Mouse (Mus musculus) urinary bladder, adult 2 months (tissue): ENCODE measurements around the gene Uap1l1. TPM values are rescaled to one million over a fixed set of nuclear protein-coding genes. Genes with fewer than 3 reads are reported as not detected.
A peak's percentile ranks its signal among the peaks of the same experiment; 100 is the strongest.

ENCODE experiments used
- DNase-seq: peaks from one replicate; pipeline ENCODE4 v3.0.0; 2022; ENCODE audit warnings: low spot score
- polyA plus RNA-seq: library from polyadenylated mRNA; depleted of rRNA; stranded (reverse); fragments of >200 nt; gene quantifications from 2 replicates; pipeline ENCODE4 v1.2.3, GENCODE M21; 2012

The Uap1l1 gene
- polyA plus RNA-seq, 1 experiment, result 36.8 TPM

DNA sequence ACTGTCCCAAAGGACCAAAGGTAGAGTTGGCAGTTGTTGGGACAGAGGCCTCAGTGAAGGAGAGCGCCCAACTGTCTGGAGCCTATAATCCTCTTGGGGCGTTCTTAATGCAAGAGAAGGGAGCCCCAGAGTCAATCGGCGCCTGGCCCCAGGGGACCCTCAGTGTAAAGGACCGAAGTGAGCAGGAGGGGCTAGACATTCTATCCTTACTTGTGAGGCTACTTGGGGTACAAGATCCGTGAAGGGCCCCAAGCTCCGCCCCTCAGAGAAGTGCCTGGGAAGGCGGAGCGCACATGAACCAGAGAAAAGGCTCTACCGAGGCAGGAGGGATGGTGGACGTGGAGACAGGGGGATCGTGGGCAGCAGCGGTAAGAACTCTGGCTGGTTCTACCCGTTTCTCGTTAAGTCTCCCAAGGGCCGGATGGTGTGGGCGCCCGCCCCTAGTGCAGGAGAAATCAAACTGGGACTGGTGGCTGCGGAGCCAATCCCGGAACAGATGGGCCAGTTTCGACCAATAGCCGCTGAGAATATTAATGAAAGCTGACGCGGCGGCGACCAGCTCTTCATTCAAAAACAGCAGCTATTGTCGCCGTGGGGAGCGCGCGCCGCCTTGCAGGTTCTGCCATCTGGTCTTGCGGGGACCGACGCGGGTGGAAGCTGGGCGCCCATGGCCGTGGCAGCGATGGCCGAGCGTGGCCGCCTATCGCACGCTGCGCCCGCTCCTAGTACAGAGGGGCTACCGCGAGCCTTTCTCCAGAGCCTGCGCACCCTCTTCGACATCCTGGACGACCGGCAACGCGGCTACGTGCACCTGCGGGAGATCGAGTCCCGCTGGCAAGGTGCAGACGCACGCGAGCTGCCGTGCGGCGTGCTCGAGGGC is 6.5 kb upstream of the Uap1l1 start, which contains the start of gene Sapcd2:
Gene Sapcd2, plus strand, starts transcription at position 558 of the 880 bp plus-strand sequence.
- peak; percentile 61 for DNase-seq

DNA sequence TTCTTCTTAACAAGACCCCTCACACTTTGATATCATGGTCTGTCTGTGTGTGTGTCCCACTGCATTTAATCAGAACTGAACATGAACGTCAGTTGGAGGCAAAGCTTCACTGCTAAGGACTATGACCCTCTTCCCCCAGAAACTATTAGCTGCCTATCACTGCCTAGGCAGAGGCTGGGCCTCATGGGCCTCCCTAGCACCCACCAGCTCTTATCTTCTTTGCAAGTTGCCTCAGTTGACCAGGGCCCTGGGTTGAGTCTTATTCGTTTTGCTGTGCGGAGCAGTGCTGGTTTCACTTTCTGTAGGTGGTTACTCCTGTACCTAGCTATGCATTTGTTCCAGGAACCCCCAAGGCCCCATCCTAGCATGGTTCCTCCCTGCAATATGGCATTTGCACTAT is 4.5 kb upstream of the Uap1l1 start:
- DNase-seq, result no peak

DNA sequence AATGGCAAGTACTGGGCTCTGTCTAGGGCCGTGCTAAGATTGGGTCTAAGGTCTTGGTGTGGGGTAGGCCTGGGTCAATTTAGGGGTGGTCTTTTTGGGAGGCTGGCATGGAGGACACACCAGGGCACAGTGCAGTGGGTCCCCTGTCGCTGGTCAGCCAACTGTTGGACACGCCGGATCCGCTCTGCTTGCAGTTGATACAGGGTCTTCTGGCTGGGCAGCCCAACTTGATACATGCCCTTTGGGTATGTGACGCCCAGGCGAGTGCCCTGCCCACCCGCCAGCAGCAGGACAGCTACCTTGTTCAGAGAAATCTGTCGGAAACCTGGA is 756 bp downstream of the Uap1l1 start:
- DNase-seq, result no peak

DNA sequence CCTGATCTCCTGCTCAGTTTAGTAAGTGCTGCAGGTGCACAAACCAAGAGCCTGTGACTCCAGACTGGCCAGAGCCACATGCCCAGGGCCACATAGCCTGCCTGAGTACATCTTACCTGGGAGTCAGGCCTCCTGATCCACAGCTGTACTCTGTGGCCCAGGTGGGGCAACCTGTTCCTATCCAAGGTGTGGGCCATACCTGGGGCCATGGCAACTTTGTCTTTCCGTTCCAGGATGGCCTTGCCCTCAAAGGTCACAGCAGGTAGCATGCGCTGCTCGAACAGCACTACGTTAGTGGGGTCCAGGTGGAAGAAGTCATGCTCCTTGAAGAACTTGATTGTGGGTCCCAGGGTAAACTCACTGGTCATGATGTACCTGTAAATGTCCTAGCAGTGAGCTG is 1.2 kb downstream of the Uap1l1 start:
- DNase-seq, result no peak

DNA sequence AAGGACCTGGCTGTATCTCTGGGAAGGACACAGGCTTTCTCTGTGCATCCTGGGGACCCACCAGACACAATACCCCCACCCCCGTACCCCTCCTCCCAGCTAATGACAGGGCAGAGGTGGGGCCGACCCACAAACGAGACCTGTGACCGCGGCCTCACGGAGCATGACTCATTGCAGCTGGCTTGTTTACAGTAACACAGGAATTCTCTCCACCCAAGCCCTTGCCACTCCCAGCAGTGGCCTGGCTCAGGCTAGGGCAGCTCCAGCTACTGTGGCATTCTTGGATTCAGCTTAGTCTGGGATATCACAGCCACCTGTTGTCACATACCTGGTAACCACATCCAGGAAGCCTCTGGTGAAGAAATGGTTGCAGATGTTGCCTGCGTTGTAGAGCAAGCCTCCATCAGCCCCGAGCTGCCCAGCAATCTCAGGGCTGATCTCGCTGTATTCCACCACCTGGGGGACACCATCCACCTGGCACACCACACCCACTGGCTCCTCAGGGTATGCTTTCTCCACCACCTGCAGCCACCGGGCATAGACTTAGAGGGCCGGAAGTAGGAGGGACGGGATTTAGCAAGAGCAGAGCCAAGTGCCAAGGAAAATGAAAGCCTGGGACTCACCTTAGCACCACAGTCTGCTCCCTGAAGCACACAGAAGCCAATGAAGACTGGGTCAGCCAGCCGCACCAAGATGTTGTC is 1.9 kb downstream of the Uap1l1 start:
- DNase-seq, result no peak

DNA sequence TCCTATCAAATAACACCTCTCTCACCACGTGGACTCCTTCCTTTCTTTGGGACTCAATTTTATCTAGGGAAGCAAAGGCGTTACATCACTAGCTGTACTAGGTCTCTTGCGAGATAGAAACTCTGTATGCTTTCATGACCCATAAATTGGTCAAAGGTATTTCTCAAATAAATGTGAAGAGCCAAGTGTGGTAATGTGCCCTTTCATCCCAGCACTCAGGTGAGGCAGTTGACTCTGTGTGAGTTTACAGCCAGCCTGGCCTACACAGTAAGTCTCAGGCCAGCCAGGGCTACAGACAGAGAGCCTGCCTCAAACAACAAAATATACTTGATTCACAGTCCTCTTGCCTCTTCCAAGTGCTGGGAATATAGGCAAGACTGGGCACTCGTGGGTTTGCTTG is 5.6 kb downstream of the Uap1l1 start:
- no peak for DNase-seq

DNA sequence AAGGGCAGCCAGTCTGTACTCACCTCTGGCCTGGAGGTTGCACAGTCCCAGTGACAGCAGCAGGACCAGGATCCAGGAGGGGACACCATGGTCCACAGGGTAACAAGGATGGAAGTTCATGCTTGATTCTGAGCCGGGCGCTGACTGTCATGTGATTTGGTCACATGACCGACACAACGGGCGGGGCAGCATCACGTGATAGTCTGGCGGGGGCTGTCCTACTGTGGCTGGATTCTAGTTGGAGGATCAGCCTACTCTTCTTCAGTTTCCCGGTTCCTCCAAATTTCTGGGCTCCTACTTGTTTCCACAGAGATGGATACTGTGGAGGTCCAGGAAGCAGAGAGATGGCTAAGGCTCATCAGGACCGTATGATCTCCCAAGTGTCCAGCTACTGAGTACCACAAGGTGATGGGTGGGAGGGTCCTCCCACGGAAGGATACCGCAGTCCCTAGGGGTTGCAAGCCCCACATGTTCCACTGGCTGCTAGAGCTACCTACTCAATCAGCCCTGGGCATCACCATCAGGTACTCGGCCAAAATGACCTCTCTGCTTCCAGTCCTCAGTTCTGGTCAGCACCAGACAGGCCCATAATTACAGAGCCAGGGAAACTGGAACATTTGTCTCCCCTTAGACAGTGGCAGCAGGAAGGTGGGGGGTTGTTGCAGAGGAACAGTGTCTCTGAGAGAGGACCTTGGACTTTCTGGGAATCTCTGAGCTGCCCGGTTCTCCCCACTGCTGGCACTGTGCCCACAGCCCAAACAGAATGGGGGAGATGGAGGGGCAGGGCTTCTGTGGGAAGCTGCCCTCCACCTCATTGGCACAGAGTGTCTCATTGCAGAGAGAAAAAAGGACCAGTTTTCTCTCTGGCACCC is 9.0 kb downstream of the Uap1l1 start, which contains the start of gene Dpp7:
Gene Dpp7, minus strand, starts transcription at position 152 of the 872 bp plus-strand sequence.
- DNase-seq, result no peak

DNA sequence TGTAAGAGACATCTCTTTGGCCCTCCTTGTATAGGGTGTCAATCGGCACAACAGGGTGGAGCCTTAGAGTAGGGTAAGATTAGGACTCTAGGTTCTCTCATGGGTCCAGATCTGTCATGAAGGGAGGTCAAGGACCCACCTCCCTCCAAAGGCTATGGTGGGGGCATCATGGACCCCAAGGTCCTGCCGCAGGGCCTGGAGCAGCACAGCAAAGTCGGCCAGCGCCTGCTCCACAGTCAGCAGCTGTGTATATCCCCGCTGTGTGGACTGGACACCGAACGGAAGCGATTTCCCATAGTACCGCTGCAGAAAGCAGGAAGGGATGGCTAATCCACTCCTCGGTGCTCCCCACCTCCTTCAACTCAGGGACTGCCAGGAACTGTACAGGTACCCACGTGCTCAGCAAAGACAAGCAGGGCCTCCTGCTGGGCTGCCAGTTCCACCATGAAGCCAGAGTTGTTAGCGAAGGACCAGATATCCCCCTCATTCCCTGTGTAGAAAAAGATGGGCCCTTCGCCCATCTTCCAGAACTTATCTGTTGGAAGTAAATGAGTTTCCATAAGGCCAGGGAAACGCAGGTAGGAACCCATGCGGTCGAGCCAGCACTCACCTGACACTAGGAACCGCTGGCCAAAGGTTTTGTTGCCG is 9.9 kb downstream of the Uap1l1 start:
- no peak for DNase-seq

DNA sequence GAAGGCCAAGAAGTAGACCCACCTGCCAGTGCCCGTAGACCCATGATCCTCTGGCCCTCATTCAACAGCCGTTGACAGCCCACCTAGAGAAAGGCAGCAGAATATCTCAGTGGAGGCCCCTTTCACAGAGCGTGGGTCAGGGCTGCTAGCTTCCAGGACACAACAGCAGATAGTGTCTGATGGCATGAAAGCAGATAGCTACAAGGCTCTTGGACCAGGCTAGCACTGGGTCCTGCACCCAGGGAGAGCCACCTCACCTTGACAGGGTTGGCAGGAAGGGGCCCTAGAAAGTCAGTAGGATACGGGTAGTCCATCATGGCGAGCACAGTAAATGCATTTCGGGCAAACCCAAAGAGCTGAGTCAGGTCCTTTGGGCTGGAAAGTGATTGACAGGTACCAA is 11.3 kb downstream of the Uap1l1 start:
- no peak for DNase-seq

DNA sequence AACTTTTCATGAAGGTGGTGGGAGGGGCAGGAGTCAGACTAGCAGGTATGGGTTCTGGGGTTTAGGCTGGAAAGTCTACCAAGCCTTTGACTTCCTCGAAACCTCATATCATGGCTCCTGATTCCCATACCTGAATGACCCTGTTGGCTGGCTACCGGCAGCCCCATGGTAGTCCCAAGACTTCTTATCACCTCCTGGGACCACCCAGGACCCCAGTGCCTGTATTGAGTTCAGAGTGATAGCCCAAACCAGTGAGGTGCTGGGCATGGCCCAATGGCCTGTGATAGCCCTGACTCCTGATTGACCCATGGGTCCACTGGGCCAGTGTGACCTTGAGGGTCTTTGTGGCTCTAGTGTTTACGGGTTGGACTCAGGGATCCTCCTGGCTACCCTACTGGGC is 14.8 kb downstream of the Uap1l1 start:
- DNase-seq, result no peak

DNA sequence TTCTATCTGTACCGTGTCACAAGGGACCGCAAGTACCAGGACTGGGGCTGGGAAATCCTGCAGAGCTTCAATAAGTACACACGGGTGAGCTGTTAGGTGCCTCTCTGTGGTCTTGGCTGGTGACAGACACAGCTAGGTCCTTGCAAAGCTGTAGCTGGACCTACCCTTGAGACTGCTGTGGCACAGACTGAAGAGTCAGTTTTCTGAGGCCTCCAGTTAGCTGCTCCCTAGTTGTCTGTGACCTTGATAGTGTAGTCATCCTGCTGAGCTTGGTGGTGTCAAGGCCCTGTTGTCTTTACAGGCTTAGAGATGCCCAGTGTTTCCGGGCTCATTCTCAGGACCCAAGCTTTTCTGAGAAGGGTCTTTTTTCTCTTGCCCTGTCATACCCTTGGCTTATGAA is 16.0 kb downstream of the Uap1l1 start:
- no peak for DNase-seq

DNA sequence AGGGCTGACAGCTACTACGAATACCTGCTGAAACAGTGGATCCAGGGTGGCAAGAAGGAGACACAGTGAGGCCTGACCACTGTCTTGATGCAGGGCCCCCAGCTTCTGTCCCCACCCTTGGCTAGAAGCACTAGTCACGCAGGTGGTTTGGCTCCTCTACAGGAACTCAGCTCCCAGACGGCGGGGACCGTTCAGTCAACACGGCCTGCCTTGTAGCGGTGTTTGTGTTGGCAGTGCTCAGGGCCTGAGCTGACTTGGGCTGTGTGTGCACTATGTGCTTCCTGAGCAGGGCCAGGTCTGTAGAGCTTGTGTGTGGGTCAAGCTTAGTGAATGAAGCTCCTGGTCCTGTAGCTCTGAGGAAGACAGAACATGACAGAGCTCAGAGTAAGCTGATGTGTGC is 17.3 kb downstream of the Uap1l1 start:
- DNase-seq, result no peak

DNA sequence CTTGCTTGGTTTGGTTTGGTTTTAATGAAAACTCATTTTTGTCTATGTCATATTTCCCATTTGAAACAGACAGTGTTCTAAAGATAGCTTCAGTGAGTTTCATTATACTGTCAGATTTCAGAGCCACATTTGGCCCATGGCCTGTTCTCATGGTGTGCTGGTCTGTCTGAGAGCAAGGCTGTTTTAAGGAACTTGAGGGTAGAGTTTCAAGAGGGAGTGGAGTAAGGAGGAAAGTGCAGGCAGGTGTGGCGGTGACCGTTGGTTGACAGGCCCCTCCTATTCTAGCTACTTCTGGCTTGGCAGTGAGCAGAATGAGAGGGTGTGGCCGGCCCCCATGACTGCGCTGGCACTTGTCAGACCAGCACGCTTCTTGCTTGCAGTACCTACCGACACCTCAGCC is 27.2 kb downstream of the Uap1l1 start:
- DNase-seq, result no peak

DNA sequence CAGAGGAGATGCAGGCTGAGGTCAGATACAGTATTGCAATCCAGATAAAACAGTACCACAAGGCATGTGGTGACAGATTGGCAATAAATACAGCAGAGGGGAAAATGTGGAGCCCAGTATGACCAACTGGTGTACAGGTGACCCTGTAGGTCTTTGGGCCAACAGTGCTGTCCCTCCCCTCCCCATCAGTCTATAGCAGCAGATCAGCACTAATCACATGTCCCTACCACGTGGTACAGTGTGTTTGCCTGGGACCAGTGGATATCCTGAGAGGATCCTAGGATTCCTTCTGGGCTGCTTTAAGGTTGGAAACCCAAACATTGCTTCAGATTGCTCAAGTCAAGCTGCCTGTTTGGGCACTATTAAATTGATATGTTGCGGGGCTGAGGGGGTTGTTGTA is 31.9 kb downstream of the Uap1l1 start:
- no peak for DNase-seq

DNA sequence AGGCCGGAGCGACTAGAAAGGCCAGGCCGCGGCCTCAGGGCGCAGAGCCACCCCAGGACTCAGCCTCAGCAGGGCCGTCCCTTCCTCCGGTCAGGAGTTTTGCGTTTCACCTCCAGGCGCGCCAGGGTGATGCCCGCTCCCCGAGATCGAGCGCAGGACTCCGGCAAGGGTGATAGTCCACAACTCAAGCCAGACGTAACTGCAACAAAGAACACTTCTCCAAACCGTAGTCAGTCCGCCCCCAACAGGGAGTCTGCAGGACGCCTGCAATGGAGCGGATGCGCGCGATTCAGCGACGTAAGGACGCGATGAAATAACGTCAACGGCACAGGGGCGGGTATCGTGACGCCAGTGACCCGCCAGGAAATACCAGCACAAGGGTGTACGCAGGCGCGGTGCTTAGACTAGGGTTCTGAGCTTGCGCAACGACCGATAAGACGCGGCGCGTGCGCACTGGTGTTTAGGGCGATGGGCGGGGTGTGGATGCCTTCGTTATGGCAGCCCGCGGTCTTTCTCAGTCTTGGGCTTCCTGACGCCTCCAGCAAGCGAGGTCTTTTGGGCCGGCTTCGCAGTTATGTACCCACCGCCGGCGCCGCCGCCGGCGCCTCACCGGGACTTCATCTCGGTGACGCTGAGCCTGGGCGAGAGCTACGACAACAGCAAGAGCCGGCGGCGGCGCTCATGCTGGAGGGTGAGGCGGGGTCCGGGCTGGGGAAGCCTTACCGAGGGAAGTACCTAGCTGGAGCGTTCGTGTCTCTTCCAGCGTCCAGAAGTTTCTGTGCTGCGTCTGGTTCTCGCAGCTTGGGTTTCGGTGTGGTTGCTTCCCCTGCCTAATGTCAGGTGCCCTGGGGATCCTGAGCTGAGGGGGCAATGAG is 33.0 kb downstream of the Uap1l1 start, which contains the start of gene Man1b1:
Gene Man1b1, plus strand, starts transcription at position 53 of the 875 bp plus-strand sequence.
- DNase-seq, result peak; percentile 98

DNA sequence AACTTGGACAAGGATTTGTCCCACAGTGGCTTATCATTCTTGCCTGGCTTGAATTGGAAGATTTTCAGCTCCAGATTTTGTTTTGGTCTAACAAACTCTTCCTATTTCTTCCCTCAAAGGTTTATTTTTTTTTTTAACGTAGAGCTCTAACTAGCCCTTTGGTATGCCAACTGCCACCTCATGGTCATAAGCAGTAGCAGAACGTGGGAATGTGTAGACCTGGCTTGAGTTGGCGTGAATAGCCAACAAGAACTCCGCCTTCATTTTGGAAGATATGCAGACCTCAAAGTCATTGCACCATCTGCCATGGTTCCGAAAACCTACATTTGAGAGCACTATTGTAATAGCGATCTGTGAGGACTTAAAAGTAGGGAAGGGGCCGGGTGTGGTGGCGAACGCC is 34.0 kb downstream of the Uap1l1 start:
- DNase-seq, result no peak

DNA sequence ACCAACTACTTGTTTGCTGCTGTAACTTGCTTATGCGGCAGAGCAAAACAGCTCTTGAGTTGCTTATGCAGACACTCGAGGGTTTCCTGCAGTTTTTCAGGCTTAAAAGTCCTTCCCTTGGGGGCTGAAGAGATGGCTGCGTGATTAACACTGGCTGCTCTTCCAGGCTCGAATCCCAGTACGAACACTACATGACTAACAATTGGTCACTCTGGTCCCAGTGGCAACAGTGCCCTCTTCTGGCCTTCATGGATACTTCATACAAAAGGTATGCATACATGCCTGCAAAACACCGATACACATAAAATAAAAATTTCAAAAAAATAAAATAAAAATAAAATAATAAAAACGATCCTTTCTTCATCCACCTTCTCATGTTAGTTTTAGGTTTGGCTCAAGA is 37.0 kb downstream of the Uap1l1 start:
- no peak for DNase-seq

DNA sequence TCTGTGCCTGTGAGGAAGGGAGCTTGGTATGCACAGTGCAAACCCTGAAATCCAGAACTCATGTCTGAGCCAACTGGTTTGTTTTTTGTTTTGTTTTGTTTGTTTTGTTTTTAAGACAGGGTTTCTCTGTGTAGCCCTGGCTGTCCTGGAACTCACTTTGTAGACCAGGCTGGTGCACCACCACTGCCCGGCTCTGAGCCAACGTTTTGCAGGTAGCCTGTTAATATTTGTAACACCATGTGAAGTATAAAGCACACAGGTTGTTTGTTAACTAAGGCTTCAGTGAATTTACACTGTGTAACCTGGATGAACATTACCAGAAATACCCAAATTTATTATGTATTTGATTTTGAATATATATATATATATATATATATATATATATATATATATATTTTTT is 39.4 kb downstream of the Uap1l1 start:
- no peak for DNase-seq

DNA sequence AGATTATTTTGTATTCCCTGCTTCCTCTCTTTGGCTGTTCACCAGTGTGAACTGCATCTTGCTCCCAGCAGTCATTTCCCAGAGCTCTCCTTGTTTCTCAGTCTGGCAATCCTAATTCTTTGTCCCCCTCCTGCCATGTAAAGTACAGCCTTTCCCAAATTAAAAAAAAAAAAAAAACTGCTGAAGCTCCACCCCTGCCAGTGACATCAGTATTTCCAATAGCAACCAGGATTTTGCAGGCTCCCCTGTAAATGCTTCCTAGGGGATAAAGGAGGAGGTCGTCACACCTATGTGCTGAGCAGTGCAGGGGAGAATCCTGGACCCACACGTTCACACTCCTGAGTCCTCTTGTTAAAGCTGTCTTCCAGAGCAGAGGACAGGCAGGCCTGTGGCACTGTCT is 45.4 kb downstream of the Uap1l1 start:
- DNase-seq, result no peak

DNA sequence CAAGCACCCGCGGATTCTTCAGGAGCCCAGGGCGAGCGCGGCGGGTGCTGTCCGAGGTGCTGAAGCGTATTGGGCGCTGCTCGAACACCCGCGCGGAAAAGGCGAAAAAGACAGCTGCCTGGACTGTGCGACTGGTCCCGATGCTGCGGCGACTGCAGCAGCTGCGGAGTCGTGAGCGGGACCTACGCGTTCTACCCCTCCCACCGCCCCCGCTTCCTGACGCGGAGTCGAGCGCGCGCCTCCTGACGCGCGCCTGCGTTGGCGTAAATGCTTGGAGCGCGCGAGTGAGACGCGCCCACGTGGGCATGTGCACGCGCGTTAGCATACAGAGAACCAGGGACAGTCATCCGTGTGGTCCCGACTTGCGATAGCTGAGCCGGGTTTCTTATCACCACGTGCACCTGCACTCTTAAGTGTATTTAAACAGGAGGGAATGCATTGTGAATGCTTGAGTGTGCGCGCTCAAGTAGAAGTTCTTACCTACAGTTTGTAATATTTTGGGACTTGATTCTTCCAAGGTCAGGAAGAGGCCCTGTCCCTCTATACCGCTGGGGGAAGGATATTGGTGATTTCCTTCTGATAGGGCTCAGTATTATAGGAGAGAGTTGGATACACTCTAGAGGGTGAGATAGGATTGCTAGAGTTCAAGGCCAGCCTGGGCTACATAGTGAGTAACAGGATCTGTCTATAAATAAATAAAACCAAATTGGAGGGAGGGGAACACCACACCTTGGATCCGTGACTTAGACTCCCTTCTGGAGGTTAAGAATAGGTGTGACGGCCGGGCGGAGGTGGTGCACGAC is 46.3 kb downstream of the Uap1l1 start, which contains the start of gene Grin1:
Gene Grin1, minus strand, starts transcription at position 217 of the 803 bp plus-strand sequence.
- DNase-seq, result peak; percentile 40
